Mouse (Mus musculus): ENCODE results near the gene Gm8660.
"Not testable (repeated sequence)": the region's sequence is repeated elsewhere in the genome, so short reads cannot be mapped to it uniquely, and the experiment has no call there.

GRCm38 (mm10) chr7:22329617-22330016, 41.2 kb downstream of the Gm8660 start, which contains the start of gene Gm4187:
- not testable (repeated sequence) for TF ChIP-seq GATA1 (IDR thresholded peaks at IDR 0.05; ENCODE audit: borderline replicate concordance, low read length); FLI1 (IDR thresholded peaks at IDR 0.05; ENCODE audit: low read length)

All from megakaryocyte, embryonic 14.5 days (primary cell).